Mouse (Mus musculus): ENCODE results near the gene Cyth3. TPM values are rescaled to one million over a fixed set of nuclear protein-coding genes. Genes with fewer than 3 reads are reported as not detected.

Cyth3 gene
- polyA plus RNA-seq, 1 experiment from 2014 or later: 25.1 TPM

- no peak overlapping the region for H3K27ac ChIP-seq
- 16% methylated on average over 28 of the region's 28 CpGs for WGBS (ENCODE audit: missing documents)
Measured at GRCm38 (mm10) chr5:143757755-143758443, 135.7 kb downstream of the Cyth3 start.

GRCm38 (mm10) chr5:143759554-143759953 is 137.3 kb downstream of the Cyth3 start:
- 93% methylated on average over 8 of the region's 8 CpGs for WGBS (ENCODE audit: missing documents)
- Histone ChIP-seq H3K4me3 (ENCODE audit: inconsistent target) (no peak overlapping the region), H3K79me2 (ENCODE audit: inconsistent target) (no peaks in the 10 kb centered on the region), H3K27ac (no peak overlapping the region), H3K36me3 (ENCODE audit: inconsistent target) (no peaks in the 10 kb centered on the region)

More at GRCm38 (mm10) chr5:143757755-143758443, 135.7 kb downstream of the Cyth3 start:
- Histone ChIP-seq H3K36me3 (ENCODE audit: inconsistent target) (no peaks in the 10 kb centered on the region), H3K79me2 (ENCODE audit: inconsistent target) (no peaks in the 10 kb centered on the region), H3K4me3 (ENCODE audit: inconsistent target) (peak overlapping the region; percentile 45)

Other genes with a start within 250 kb of the Cyth3 start
- gene Kdelr2, start 218.6 kb upstream of the Cyth3 start, polyA plus RNA-seq (2018): 32.5 to 65.4 TPM (median 39.8 TPM) in 3 replicates
- 30.0 to 47.3 TPM (median 32.7 TPM) in 3 replicates for gene Daglb, start 157.9 kb upstream of the Cyth3 start, polyA plus RNA-seq (2018)
- gene Rac1, start 94.4 kb upstream of the Cyth3 start, polyA plus RNA-seq (2018): 386 to 538 TPM (median 421 TPM) in 3 replicates
- gene Usp42, start 109.8 kb downstream of the Cyth3 start, polyA plus RNA-seq (2018): 5.5 to 7.2 TPM (median 6.0 TPM) in 3 replicates
- 23.3 to 44.5 TPM (median 29.3 TPM) in 3 replicates for gene Eif2ak1, start 195.3 kb downstream of the Cyth3 start, polyA plus RNA-seq (2018)